Mouse (Mus musculus) lung, adult 10 weeks (tissue): ENCODE results near the gene Raet1d. TPM values are rescaled to one million over a fixed set of nuclear protein-coding genes. Genes with fewer than 3 reads are reported as not detected.

ENCODE experiments used
- polyA plus RNA-seq: library from polyadenylated mRNA; stranded (reverse); fragments of 350-450 nt; fragmentation: Illumina TruSeq; extraction: RNeasy Lipid Tissue Mini Kit (QIAGEN cat#74804); gene quantifications from one replicate; pipeline ENCODE4 v1.2.3, GENCODE M21; 2014; ENCODE audit warnings: low read depth, low replicate concordance; ENCODE audit not compliant: insufficient read depth

Raet1d gene
- polyA plus RNA-seq: not detected

GRCm38 (mm10) chr10:22360252-22360651, at the start of gene Raet1d:
Raet1d (plus strand) TSS chr10:22360552.

Other genes with a start within 250 kb of the Raet1d start
- gene E030030I06Rik, start 211.3 kb upstream of the Raet1d start, polyA plus RNA-seq: 5.0 TPM
- gene Raet1e, start 202.0 kb upstream of the Raet1d start, polyA plus RNA-seq: 1.4 TPM
- not detected for gene H60b, start 202.0 kb upstream of the Raet1d start, polyA plus RNA-seq